Mouse (Mus musculus) layer of hippocampus, adult 2 months (tissue): ENCODE data around the gene Hes2. TPM values are rescaled to one million over a fixed set of nuclear protein-coding genes. Genes with fewer than 3 reads are reported as not detected.

Source experiments
- DNase-seq, 2 experiments: peaks; one replicate each; pipeline ENCODE4 v3.0.0; 2022; ENCODE audit warnings: low spot score in 2 of 2
- H3K27ac ChIP-seq: fragments of 200-600 bp; 2 replicates; pipeline ENCODE4 v1.8.1; 2022
- H3K4me3 ChIP-seq: fragments of 200-600 bp; 2 replicates; pipeline ENCODE4 v1.8.1; 2022; ENCODE audit warnings: mild to moderate bottlenecking
- CTCF ChIP-seq: fragments of 200-600 bp; conservative IDR thresholded peaks from 2 replicates; pipeline ENCODE4 v1.8.1; 2022; ENCODE audit warnings: antibody characterized with exemption, mild to moderate bottlenecking, moderate library complexity
- total RNA-seq, 2 experiments: library from RNA; stranded (reverse); gene quantifications; 2 replicates each; pipeline ENCODE4 v1.2.3; 2021

Hes2 gene
- total RNA-seq, 2 experiments from 2014 or later, result not detected

- DNase-seq, result no peak
- Histone ChIP-seq H3K27ac (peak overlapping the region; percentile 61), H3K4me3 (peak overlapping the region; percentile 36)
- no peak for TF ChIP-seq CTCF
Measured at GRCm38 (mm10) chr4:152125161-152126025, 33.3 kb upstream of the Hes2 start.

- H3K4me3 ChIP-seq, result peak overlapping the region; percentile 36
- TF ChIP-seq CTCF, result no peak
- peak overlapping the region; percentile 61; the same call in 1 of the 2 replicates for H3K27ac ChIP-seq
- no peak for DNase-seq
Measured at GRCm38 (mm10) chr4:152126026-152126920, 32.4 kb upstream of the Hes2 start.

GRCm38 (mm10) chr4:152127884-152128283, 30.8 kb upstream of the Hes2 start:
- no peak for DNase-seq
- no peak for TF ChIP-seq CTCF
- Histone ChIP-seq H3K4me3 (no peak overlapping the region), H3K27ac (no peak overlapping the region)

GRCm38 (mm10) chr4:152128784-152129183, 29.9 kb upstream of the Hes2 start:
- no peak for TF ChIP-seq CTCF
- H3K4me3 ChIP-seq, result no peak overlapping the region
- no peak overlapping the region for H3K27ac ChIP-seq
- DNase-seq, result no peak

- TF ChIP-seq CTCF, result no peak
- no peak for DNase-seq
Measured at GRCm38 (mm10) chr4:152129395-152129930, 29.2 kb upstream of the Hes2 start.

GRCm38 (mm10) chr4:152130771-152131653, 27.7 kb upstream of the Hes2 start:
- peak in 1 of 2 experiments; percentile 37 for DNase-seq
- peak; percentile 65 for TF ChIP-seq CTCF
- H3K27ac ChIP-seq, result peak overlapping the region; percentile 57; the same call in 1 of the 2 replicates
- peak overlapping the region; percentile 46 for H3K4me3 ChIP-seq

More at GRCm38 (mm10) chr4:152129395-152129930, 29.2 kb upstream of the Hes2 start:
- Histone ChIP-seq H3K27ac (no peak overlapping the region), H3K4me3 (no peak overlapping the region)

DNA sequence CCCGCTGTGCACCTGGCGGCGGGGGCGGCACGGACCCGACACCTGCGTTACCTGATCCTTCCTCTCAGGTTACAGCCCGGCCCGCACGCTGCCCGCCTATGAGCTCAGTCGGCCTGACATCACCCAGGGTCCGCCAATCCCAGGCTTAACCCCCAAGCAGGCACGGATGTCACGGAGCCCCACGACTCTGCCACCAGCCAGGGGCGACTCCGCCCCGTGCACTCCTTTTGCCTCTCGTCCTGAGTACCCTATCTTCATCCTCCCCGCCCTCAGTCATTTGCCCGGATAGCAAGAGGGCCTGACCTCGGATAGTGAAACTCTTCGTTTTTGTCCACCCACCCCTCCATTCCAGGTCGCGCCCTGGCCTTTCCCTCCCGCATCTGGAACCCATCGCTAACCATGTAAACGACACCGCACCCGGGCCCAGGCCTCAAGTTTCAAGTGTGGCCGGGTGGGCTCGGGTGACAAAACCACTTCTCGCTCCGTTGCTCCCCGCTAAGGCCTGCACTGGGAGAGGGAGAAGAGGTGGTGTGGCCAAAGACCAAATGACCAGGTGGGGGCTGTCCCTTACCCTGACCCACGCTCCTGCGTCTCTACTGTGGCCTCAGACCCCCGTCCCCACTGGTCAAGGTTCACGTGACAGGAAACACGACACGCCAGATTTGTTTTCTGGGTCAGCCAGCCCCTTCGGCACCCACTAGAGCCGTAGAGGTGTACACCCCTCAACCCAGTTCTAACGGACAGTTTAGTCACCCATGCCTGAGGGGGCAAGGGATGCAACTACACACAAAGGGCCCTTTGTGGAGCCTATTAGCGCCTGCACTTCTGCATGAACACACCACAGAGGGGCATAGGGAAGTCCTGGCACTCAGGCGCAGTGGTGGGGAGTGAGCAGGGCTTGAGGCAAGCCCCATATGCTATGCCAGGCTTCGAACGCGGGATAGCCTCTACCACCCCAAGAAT, 26.6 kb upstream of the Hes2 start:
- Histone ChIP-seq H3K27ac (no peak overlapping the region; the same call in 1 of the 2 replicates), H3K4me3 (peak overlapping the region; percentile 46)
- TF ChIP-seq CTCF, result no peak
- no peak for DNase-seq

DNA sequence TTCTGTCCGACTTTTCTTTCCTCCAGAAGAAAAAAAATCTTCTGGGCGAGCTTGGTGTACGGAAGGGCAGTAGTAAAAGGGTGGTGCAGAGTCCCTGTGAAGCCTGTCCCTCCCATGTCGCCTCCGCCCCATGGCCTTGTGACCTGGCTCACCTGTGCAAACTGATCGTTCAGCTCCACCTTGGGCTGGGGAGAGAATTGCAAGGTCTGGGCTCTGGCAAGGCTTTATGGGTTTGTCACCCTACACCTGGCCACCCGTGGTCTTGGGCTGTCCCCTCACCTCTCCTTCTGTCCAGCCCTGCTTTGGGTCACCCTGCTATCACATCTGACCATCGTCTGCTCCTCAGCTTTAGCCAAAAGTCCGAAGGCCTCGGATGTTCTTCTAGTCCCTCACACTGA, 25.9 kb upstream of the Hes2 start:
- H3K4me3 ChIP-seq, result no peak overlapping the region
- no peak overlapping the region for H3K27ac ChIP-seq
- DNase-seq, result no peak
- no peak for TF ChIP-seq CTCF

DNA sequence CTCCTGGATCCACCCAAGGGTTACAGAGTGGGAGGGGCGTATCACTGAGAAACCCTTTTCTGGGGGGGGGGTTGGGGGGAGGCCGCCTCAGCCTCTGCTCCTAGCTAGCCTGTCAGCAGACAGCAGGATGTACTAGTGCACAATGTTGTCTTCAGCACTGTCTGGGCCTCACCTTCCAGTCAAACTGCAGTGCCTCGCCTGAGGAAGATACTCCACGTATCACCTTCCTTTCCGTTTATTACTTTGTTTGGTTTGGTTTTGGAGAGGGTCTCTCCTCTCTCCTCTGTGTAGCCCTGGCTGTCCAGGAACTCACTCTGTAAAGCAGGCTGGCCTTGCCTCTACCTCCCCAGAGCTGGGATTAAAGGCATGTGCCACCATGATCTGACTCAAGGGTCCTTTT, 25.5 kb upstream of the Hes2 start:
- no peak overlapping the region for H3K4me3 ChIP-seq
- TF ChIP-seq CTCF, result no peak
- DNase-seq, result no peak
- no peak overlapping the region for H3K27ac ChIP-seq

GRCm38 (mm10) chr4:152134507-152134906, 24.2 kb upstream of the Hes2 start:
- no peak for DNase-seq
- TF ChIP-seq CTCF, result peak; percentile 91

GRCm38 (mm10) chr4:152135363-152135762, 23.3 kb upstream of the Hes2 start:
- no peak overlapping the region for H3K27ac ChIP-seq
- DNase-seq, result no peak
- TF ChIP-seq CTCF, result no peak
- no peak overlapping the region for H3K4me3 ChIP-seq

More at GRCm38 (mm10) chr4:152134507-152134906, 24.2 kb upstream of the Hes2 start:
- Histone ChIP-seq H3K4me3 (no peak overlapping the region), H3K27ac (no peak overlapping the region)
